Mouse (Mus musculus) large intestine, adult 2 months (tissue): ENCODE results near the gene Zeb2. TPM values are rescaled to one million over a fixed set of nuclear protein-coding genes. Genes with fewer than 3 reads are reported as not detected.

Experiments used
- DNase-seq: peaks from one replicate; pipeline ENCODE4 v3.0.0-alpha.2; 2012; ENCODE audit warnings: low read depth, low spot score
- WGBS: fragments of 180-500 bp; shearing (Covaris S2); methylation state at CpG from one replicate; pipeline ENCODE4 v1.1.7; 2018; 5-methylcytosine and 5-hydroxymethylcytosine counted together
- polyA plus RNA-seq: library from polyadenylated mRNA; depleted of rRNA; stranded (reverse); fragments of >200 nt; gene quantifications from 2 replicates; pipeline ENCODE4 v1.2.3, GENCODE M21; 2012; rRNA removed

Zeb2 gene
- 3.6 and 9.9 TPM in 2 replicates for polyA plus RNA-seq

DNA sequence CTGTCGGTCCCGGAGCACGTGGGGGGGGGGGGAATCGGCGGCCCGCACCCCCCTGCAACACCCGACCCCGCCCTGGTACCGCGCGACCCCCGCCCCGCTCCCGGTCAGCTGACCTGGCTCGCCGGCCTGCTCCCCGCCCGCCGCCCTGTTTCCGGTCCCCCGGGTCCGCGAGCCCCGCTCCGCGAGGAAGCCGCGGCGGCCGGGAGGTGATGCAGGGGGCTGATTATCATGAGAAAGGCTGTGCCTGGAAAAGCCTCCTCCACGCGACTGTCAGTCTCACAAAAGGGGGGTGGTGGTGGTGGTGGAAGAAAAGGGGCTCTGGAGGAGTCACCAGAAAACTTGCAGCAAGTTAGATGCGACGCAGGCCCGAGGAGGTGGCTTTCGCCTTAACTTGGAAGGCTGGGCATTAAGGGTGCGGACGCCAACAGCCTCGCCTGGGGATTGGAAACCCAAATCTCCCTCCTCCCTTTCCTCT, at the start of gene Zeb2:
TSS of gene Zeb2 (minus strand) at position 309 of the 475 bp plus-strand sequence.
- 2% methylated on average over 37 of the region's 39 CpGs for WGBS
- no peak for DNase-seq

DNA sequence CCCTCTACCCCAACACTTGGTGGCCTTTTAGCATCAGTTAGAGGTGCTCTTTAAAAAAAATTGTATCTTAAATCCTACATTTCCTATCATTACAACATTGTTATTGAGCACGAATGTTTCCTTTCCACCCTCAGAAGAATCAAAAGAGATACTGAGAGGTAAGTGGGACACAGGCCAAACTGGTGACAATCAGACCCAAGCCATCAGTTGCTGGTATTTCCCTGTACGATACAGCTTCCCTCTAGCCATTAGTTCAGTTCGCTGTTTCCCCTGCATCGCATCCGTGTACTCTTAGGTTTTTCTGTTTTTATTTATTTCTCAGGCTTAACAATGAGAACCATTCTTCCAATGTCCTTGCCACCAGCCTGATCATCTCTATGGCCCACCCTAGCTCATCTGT, 41.6 kb upstream of the Zeb2 start:
- WGBS = 93% methylated on average over 5 of the region's 5 CpGs
- DNase-seq = no peak

DNA sequence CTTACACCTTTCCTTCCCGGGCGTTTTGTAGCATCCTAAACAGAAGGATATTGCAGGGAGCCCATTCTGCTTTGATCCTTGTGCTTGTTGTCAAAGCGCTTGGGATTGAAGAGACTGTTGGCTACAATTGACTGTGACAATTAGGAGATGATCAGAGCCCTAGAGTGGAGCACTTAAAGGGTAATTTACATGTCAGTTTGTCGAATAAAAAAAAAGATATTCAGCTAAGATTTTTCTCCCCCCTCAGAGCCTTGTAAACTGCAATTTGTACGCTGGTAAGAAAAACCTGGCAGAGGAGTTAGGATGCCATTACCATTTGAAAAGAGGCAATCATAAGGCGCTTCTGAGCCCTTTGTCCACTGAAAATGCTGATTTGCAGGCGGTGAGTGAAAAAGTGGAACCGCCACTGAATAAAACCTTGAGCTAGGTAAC, 41.2 kb upstream of the Zeb2 start:
- 44% methylated on average over 8 of the region's 8 CpGs for WGBS
- no peak for DNase-seq

DNA sequence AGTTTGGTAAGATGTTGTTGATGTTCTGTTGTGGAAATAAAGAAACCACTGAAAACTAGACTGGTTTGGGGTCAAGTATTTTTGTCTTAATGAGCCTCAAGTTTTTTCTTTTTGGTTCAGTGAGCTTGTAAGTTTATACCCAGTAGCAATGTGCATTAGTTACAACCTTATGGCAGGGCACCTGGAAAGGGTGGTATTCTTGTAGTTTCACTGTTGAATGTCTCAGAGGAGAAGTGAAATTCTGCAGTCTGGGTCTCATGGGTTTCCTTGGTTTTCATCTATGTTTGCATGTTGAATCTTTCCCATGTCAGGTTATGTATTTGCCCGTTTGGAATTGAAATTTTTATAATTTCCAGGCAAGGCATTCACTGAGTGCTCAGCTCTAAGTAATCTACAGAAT, 36.1 kb upstream of the Zeb2 start:
- WGBS = 63% methylated on average over 1 of the region's 1 CpGs
- no peak for DNase-seq

DNA sequence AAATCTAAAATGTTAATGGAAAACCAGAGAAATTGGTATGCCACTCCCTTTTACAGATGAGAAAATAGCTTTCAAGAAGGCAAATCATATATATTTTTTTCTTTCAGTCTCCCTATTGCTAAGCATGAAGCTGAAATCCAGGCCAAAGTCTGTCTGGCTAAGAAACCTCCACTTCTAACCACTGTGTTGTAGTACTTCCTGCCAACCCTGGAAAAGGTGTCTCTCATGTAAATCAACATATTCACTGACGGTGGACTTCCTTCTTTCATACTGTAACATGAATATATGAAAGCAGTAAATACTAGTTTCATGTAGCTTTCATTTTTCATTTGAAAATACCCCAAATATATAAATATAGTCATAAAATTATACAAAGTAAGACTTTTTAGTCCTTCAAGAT, 26.0 kb upstream of the Zeb2 start:
- no peak for DNase-seq
- WGBS = 59% methylated on average over 1 of the region's 1 CpGs

DNA sequence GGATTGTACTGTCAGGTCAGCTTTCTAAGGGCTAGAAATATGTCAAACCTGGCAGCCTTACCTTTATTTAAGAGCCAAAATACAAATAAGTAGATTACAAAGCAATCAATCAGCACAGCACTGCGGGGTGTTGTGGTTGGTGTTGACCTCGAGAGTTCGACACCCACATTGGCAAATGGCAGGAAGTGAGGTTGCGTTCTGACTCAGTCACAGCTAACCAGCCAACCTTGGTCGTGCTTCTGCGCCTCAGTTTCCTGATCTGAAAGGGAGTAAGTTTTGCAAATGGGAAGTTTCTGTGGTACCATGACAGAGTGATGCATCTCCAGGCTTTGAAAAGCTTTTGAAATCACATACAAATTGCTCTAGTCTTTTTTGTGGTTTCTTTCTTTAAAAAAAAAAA, 21.7 kb upstream of the Zeb2 start:
- 78% methylated on average over 6 of the region's 6 CpGs for WGBS

DNA sequence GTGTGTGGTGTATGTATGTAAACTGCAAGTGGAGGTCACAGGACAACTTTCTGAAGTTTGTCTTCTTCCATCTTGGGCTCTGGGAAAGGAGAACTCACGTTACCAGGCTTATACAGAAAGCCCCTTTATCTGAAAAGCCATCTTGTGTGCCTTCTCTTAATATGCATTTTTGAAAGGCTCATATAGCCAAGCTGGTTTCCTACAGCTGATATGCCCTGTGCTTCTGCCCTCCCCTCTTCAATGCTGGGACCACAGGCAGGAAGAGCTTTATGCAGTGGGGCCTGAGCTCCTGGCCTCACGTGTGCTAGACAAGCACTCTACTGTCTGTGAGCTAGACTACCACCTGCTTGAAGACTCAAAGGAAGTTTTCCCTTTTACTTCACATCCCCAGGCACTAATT, 19.6 kb upstream of the Zeb2 start:
- WGBS = 73% methylated on average over 2 of the region's 2 CpGs
- no peak for DNase-seq

More for the DNA sequence above, 21.7 kb upstream of the Zeb2 start:
- no peak for DNase-seq

DNA sequence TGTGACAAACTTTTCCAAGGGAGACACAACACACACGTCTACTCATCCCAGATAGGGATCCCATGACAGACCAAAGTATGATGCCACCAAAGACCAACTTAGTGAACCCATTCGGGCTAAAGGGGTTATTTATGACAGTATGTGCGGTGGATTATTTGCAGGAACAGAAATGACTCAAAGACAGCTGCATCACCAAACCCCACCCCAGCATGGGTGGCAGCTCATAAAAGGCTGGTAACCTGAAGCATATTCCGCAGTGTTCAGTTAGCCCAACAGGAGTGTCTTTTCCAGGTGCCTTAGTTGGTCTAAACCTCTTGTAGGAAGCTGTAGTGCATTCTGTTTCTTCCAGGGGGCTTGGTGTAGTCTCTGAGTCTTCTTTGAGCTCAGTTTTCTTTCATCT, 16.0 kb upstream of the Zeb2 start:
- no peak for DNase-seq
- 77% methylated on average over 4 of the region's 4 CpGs for WGBS

DNA sequence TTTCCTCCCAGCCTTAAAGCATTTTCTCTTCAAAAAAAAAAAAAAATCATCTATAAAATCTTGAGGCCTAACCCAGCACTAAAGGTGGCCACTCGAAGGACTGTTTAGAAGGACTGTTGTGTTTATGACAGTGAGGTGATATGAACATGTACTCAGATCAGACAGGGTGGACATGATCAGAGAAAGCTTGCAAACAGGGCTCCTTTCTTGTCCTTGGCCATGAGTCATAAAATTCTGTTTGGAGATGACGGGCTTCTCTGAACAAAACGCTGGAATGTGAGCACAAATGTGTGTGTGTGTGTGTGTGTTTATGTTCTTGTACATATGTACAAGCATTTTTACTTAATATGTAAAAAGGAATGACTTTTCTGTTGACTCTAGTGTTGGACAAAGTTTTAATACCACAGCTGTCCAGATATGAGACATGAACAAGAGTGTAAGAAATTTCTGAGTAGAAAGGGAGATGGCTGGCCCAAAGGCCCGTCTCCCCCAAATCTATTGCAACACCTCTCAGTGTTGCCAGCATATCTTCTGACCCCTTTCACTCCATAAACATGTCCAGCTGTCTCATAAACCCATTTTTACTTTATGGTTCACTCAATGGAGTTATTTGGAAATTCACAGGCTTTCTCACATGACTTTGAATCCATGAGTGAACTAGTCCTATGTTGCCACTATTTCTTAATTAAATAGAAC, 13.4 kb upstream of the Zeb2 start:
- no peak for DNase-seq
- WGBS = 41% methylated on average over 4 of the region's 4 CpGs

DNA sequence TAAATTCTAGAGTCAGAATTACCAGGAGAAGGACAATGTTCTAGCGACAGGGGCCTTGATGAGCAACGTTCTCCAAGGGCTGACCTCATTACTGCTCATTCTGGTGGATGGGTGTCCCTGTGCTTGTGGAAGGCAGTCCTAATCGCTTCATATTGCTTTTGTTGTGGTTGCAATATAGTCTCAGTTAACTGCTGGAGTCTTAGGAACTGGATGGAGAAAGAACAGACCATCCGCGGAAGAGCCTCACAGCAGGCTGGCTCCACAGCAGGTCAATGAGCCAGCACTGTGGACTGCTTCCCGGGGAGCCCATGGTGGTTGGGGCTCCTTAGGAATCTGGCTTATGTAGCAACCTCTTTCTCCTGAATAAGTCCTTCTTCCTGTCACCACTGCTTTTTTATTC, 12.4 kb upstream of the Zeb2 start:
- WGBS = 66% methylated on average over 6 of the region's 6 CpGs
- no peak for DNase-seq

DNA sequence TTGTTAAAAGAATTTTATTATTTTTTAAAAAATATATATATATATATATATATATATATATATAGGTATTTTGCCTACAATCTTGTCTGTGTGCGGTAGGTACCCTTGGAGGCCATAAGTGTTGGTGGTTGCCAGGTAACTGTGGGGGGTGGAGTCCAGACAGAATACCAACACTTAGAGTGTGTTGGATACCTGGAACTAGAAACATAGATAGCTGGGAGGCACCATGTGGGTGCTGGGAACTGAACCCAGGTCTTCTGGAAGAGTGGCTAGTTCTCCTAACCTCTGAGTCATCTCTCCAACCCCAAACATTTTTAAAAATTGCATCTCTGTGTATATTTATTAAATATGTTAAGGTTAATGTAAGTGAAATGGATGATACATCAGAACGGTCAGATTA, 11.5 kb upstream of the Zeb2 start:
- WGBS = 93% methylated on average over 2 of the region's 2 CpGs
- DNase-seq = no peak

DNA sequence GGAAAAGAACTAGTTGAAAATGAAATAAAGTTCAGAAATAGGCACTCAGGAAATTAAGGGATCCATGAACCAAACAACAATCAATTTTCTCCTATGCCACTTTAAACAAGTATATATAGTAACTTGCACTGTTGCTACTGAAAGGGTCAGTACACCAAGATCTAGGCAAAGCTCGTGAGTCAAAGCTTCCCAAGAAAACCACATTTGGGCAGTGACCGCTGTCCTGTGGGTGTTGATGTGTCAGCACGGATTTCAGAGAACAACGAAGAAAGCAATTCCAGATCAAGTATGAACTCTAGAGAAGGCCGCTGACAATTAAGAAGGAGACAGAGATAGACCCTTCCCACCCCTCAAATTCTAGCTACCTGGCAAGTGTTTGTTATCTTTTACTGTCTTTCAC, 9.2 kb upstream of the Zeb2 start:
- WGBS = 85% methylated on average over 5 of the region's 5 CpGs
- no peak for DNase-seq

DNA sequence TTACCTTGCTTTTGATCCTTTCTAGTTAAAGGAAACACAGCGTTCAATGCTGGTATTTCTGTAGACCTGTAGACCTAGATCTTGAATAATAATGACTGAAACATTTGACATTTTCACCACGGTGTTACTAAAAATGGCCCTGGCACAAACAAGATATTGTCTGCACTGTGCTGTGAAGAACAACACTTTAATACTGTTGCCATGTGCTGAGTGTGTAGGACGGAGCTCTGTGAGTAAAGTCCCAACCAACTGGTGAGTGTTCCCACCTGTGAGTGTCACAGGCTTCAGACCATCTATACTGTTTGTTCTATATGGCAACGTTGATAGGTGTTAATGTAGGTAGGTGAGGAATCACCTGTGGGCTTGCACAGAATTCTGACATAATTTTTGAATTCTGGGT, 8.0 kb upstream of the Zeb2 start:
- 72% methylated on average over 4 of the region's 4 CpGs for WGBS
- DNase-seq = no peak

DNA sequence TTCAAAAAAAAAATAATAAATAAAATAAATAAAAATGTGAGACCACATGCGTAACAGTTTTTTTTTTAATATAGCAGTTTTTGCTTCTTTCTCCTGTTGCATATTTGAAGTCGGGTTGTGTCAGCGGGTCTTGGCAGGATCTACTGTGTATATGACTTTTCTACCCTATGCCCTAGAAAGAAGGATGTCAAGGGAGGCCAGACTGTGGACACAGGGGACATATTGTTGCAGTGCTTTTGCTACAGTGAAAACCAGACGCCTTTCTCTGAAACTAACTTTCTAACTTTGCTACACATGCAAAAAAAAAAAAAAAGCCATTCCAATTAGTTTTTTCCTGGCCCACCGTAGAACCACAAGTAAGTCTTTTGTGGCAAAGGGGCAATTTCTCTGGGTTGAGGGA, 6.3 kb upstream of the Zeb2 start:
- WGBS = 88% methylated on average over 5 of the region's 5 CpGs

DNA sequence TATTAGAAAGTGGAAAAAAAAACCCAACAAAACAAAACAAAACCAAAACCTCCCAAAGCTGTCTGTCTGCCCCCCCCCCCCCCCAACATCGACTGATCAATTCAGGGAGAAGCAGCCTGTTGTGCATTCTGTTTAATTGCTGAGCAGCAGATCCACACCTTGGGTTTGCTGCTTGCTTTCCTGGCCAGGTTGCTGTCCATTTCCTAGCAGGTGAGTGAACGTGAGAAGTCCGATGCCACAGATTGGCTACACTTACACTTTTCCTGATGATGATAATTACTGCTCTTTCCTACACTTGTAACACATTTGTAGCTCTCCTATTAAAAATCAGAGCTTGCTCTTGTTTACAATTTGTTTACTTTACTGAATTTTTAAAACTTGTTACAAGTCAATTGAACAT, 926 bp upstream of the Zeb2 start:
- DNase-seq = no peak
- WGBS = 34% methylated on average over 3 of the region's 3 CpGs

More for the DNA sequence above, 6.3 kb upstream of the Zeb2 start:
- no peak for DNase-seq

DNA sequence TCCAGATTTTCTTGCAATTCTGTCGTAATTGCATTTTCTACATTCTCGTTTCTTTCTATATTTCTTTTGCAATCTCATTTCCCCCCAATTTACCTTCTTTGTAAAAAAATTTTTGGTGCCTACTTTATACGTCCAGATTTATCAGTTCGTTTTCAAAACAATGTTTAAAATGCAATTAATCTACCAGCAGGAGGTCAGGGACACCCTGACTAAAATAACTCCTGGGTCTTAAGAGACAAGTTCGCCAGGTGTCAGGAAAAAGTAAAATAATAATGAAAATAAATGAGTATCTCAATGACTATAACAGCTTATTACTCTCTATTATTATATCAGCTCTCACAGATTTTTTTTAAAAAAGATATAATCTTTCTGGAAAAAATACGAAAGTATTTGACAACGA, 397 bp upstream of the Zeb2 start:
- 34% methylated on average over 7 of the region's 7 CpGs for WGBS

DNA sequence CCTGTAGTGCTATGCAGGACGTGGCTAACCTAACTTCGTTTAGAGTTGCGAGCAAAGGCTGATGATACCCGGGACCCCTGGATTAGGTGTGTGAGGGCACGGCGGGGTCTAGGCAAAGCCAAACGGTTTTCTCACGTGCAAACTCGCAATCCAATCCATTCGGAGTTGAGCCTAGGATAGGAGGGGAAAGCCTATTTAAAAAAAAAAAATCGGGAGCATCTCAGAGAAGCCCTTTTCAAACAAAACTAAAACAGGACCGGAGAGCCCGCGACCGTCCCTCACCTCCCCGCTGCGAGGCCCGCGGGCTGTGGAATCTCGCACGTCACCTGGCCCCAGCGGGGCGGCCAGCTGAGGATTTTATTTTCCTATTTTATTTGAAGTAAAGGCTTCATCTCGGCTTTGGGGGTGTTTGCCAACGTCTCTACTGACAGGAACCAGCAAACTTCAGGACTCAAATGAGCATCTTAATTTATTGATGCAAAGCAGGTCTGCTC, 617 bp downstream of the Zeb2 start:
- no peak for DNase-seq
- WGBS = 3% methylated on average over 25 of the region's 25 CpGs

More for the DNA sequence above, 397 bp upstream of the Zeb2 start:
- DNase-seq = no peak

DNA sequence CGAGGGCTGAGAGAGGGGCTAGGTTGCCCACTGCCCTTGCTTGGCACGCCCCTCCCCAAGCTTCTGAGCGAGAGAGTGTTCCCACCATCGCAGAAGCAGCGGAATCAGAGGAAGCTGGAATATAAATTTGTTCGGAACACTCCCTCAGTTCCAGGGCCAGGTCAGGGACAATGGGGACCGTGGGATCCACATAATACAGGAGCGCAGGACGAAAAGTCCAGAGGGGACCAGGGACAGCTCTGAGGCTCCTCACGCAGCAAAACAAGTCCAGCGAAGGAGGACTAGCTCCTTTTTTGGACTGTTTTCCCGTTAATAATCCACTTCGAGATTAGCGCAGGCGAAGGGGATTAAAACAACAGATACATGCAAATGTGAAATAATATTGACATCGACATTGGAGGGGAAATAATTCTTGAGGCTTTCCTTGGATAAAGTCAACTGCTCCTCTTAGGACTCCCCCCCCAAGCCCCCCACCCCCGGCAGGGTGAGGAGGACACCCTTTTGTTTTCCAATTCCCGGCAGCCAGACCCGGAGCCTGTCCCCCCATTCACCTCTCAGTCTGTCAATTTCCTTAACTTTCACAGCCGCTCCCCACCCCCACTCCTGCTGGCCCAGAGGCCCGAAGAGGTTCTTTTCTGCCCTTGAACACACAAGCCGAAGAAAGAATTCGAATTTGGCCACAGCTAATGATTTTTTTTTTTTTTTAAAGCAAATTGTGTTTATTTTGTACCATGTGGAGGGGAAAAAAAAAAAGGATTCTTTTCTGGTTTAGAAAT, 1.3 kb downstream of the Zeb2 start:
- WGBS = 13% methylated on average over 23 of the region's 23 CpGs
- DNase-seq = no peak

DNA sequence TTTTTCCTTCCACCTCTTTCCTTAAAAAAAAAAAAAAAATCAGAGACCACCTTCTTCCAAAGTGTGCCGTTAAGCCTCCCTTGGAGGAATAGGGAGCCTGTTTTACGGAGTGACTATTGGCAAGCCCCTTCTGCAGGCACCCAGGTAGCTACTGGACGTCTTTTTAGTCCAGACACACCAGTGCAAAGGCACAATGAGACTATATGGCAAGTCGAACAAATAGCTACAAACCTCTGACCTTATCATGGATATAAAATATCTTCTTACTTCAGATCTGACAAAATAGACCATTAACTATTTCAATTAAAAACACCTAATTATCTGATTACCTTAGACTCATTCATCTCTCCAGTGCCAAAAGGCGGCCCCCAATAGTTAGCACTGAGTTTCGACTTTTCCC, 2.0 kb downstream of the Zeb2 start:
- 22% methylated on average over 6 of the region's 6 CpGs for whole genome bisulfite sequencing
- DNase-seq = no peak

DNA sequence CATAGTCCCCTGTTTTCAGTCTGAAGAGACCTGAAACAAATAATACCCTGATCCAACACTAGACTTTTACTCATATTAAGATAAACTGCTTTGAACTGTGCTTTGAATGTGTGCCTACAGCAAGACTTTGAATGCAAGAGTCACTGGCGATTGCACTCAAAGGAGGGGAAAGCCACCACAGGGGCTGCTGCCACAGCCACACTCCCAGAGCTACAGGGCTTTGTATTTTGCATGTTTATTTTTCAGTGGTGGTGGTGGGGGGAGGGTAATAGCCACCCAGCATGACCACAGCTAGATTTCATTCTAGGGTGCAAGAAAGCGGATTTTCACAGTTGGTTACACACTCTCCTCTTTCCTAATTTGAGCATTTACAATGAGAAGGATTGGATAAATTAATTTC, 2.6 kb downstream of the Zeb2 start:
- 27% methylated on average over 2 of the region's 2 CpGs for WGBS
- DNase-seq = no peak

DNA sequence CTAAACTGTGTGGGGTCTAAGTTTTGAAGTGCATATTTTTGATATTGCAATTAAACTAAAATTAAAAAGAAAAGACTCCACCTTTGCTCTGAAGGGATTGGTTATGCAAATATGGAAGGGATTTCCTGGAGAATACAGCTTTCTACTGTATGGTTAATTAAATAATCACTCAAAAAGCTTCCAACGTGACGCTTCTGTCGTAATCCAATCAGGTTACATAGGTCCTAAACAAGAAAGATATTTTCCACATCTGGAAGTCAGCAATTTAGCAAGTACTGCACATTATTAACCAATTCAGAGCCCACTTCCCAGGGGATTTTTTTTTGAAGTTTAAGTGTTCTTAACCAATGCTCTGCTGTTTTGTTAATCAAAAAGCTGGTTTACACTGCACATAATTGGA, 3.3 kb downstream of the Zeb2 start:
- DNase-seq = no peak
- 38% methylated on average over 3 of the region's 3 CpGs for WGBS
